Mouse (Mus musculus) urinary bladder, adult 2 months (tissue): Measurements from ENCODE around the gene Zfp990. TPM values are rescaled to one million over a fixed set of nuclear protein-coding genes. Genes with fewer than 3 reads are reported as not detected.
"Not testable (repeated sequence)": the region's sequence is repeated elsewhere in the genome, so short reads cannot be mapped to it uniquely, and the experiment has no call there.

Experiments used
- DNase-seq: peaks from one replicate; pipeline ENCODE4 v3.0.0; 2022; ENCODE audit warnings: low spot score
- polyA plus RNA-seq: library from polyadenylated mRNA; depleted of rRNA; stranded (reverse); fragments of >200 nt; gene quantifications from 2 replicates; pipeline ENCODE4 v1.2.3, GENCODE M21; 2012; rRNA removed

The Zfp990 gene
- polyA plus RNA-seq, 1 experiment = not detected

GRCm38 (mm10) chr4:145586046-145586445 lies 75.5 kb downstream of the Zfp990 start:
- not testable (repeated sequence) for DNase-seq

Other genes starting within 250 kb of the Zfp990 start
- gene Tnfrsf8, start 195.6 kb upstream of the Zfp990 start, polyA plus RNA-seq = 0.12 and 0.13 TPM in 2 replicates
- gene Gm13212, start 74.4 kb downstream of the Zfp990 start, polyA plus RNA-seq = 0.91 and 1.5 TPM in 2 replicates
- gene Zfp980, start 159.9 kb downstream of the Zfp990 start, polyA plus RNA-seq = not detected in 2 replicates